Mouse (Mus musculus): ENCODE measurements around the gene Camkk2. TPM values are rescaled to one million over a fixed set of nuclear protein-coding genes. Genes with fewer than 3 reads are reported as not detected.

The Camkk2 gene
- polyA plus RNA-seq, 1 experiment from 2014 or later, result 43.1 TPM

- H3K36me3 ChIP-seq, result no peaks in the 10 kb centered on the region
- peaks cover 5% of the 10 kb centered on the region for H3K4me1 ChIP-seq
- H3K4me3 ChIP-seq, result peak within 1 kb of the TSS; percentile 63
- peak; percentile 84 for ATAC-seq (ENCODE audit: insufficient number of reproducible peaks, insufficient read depth, low FRiP score, low TSS enrichment)
- no peaks in the 10 kb centered on the region for H3K9me3 ChIP-seq
- peak within 1 kb of the TSS; percentile 70 for H3K4me2 ChIP-seq (replicated peaks)
- peak within 1 kb of the TSS; percentile 41; the same call in 1 of the 2 replicates for H3K27ac ChIP-seq
- 1% methylated on average over 66 of the region's 66 CpGs for WGBS
- H3K27me3 ChIP-seq, result no peaks in the 10 kb centered on the region
- peak within 1 kb of the TSS; percentile 63 for H3K9ac ChIP-seq
These were observed 71.7 kb downstream of the Camkk2 start, which contains the start of gene P2rx4 for GRCm38 (mm10) chr5:122707276-122708181. P2rx4 (plus strand) TSS chr5:122707544.

- 35% methylated on average over 5 of the region's 5 CpGs for WGBS
- Histone ChIP-seq H3K4me1 (peaks cover 5% of the 10 kb centered on the region), H3K27ac (no peak overlapping the region), H3K4me3 (peak overlapping the region; percentile 63), H3K9me3 (no peaks in the 10 kb centered on the region), H3K36me3 (no peaks in the 10 kb centered on the region), H3K9ac (peak overlapping the region; percentile 63), H3K27me3 (no peaks in the 10 kb centered on the region), H3K4me2 (replicated peaks) (peak overlapping the region; percentile 70)
- 0 out of 2 replicates have a peak, but pooled peaks have one; percentile 6 for ATAC-seq (ENCODE audit: insufficient number of reproducible peaks, insufficient read depth, low FRiP score, low TSS enrichment)
These were observed 72.3 kb downstream of the Camkk2 start for GRCm38 (mm10) chr5:122706917-122707275.

GRCm38 (mm10) chr5:122705174-122705573, 74.0 kb downstream of the Camkk2 start:
- Histone ChIP-seq H3K4me1 (peaks cover 5% of the 10 kb centered on the region), H3K27ac (no peak overlapping the region), H3K36me3 (no peaks in the 10 kb centered on the region), H3K4me3 (no peak overlapping the region), H3K27me3 (no peaks in the 10 kb centered on the region), H3K9ac (no peak overlapping the region), H3K4me2 (replicated peaks) (no peak overlapping the region), H3K9me3 (no peaks in the 10 kb centered on the region)
- WGBS, result 82% methylated on average over 3 of the region's 3 CpGs
- no peak for ATAC-seq (ENCODE audit: insufficient number of reproducible peaks, insufficient read depth, low FRiP score, low TSS enrichment)

GRCm38 (mm10) chr5:122704571-122704970, 74.6 kb downstream of the Camkk2 start:
- Histone ChIP-seq H3K27me3 (no peaks in the 10 kb centered on the region), H3K4me2 (replicated peaks) (no peak overlapping the region), H3K36me3 (no peaks in the 10 kb centered on the region), H3K9ac (no peak overlapping the region), H3K9me3 (no peaks in the 10 kb centered on the region), H3K27ac (no peak overlapping the region), H3K4me3 (no peak overlapping the region), H3K4me1 (peaks cover 5% of the 10 kb centered on the region)
- WGBS, result 90% methylated on average over 4 of the region's 4 CpGs
- no peak for ATAC-seq (ENCODE audit: insufficient number of reproducible peaks, insufficient read depth, low FRiP score, low TSS enrichment)

- WGBS, result 85% methylated on average over 2 of the region's 2 CpGs
- ATAC-seq (ENCODE audit: insufficient number of reproducible peaks, insufficient read depth, low FRiP score, low TSS enrichment), result no peak
- no peaks in the 10 kb centered on the region for H3K36me3 ChIP-seq
These were observed 75.6 kb downstream of the Camkk2 start for GRCm38 (mm10) chr5:122703574-122703973.

GRCm38 (mm10) chr5:122702156-122702555, 77.1 kb downstream of the Camkk2 start:
- no peak overlapping the region for H3K9ac ChIP-seq
- H3K4me2 ChIP-seq (replicated peaks), result no peak overlapping the region
- no peaks in the 10 kb centered on the region for H3K9me3 ChIP-seq
- no peaks in the 10 kb centered on the region for H3K36me3 ChIP-seq
- H3K4me1 ChIP-seq, result peaks cover 5% of the 10 kb centered on the region
- ATAC-seq (ENCODE audit: insufficient number of reproducible peaks, insufficient read depth, low FRiP score, low TSS enrichment), result no peak
- no peak overlapping the region for H3K4me3 ChIP-seq
- H3K27me3 ChIP-seq, result no peaks in the 10 kb centered on the region
- no peak overlapping the region for H3K27ac ChIP-seq
- WGBS, result 78% methylated on average over 6 of the region's 6 CpGs

More at GRCm38 (mm10) chr5:122703574-122703973, 75.6 kb downstream of the Camkk2 start:
- H3K4me3 ChIP-seq, result no peak overlapping the region
- no peak overlapping the region for H3K27ac ChIP-seq
- no peak overlapping the region for H3K4me2 ChIP-seq (replicated peaks)
- peaks cover 5% of the 10 kb centered on the region for H3K4me1 ChIP-seq
- no peaks in the 10 kb centered on the region for H3K27me3 ChIP-seq
- H3K9ac ChIP-seq, result no peak overlapping the region
- no peaks in the 10 kb centered on the region for H3K9me3 ChIP-seq

- no peaks in the 10 kb centered on the region for H3K27me3 ChIP-seq
- no peak for ATAC-seq (ENCODE audit: insufficient number of reproducible peaks, insufficient read depth, low FRiP score, low TSS enrichment)
- WGBS, result 48% methylated on average over 5 of the region's 5 CpGs
- H3K36me3 ChIP-seq, result no peaks in the 10 kb centered on the region
- H3K4me3 ChIP-seq, result no peak overlapping the region
- no peaks in the 10 kb centered on the region for H3K4me1 ChIP-seq
- no peak overlapping the region for H3K27ac ChIP-seq
- no peak overlapping the region for H3K4me2 ChIP-seq (replicated peaks)
- no peaks in the 10 kb centered on the region for H3K9me3 ChIP-seq
- H3K9ac ChIP-seq, result no peak overlapping the region
These were observed 78.4 kb downstream of the Camkk2 start for GRCm38 (mm10) chr5:122700837-122701212.

GRCm38 (mm10) chr5:122700109-122700836, 78.9 kb downstream of the Camkk2 start:
- no peak overlapping the region for H3K9ac ChIP-seq
- no peak overlapping the region for H3K4me3 ChIP-seq
- no peak for ATAC-seq (ENCODE audit: insufficient number of reproducible peaks, insufficient read depth, low FRiP score, low TSS enrichment)
- H3K27ac ChIP-seq, result no peak overlapping the region
- WGBS, result 80% methylated on average over 12 of the region's 12 CpGs
- no peaks in the 10 kb centered on the region for H3K27me3 ChIP-seq
- no peak overlapping the region for H3K4me2 ChIP-seq (replicated peaks)
- no peaks in the 10 kb centered on the region for H3K9me3 ChIP-seq
- H3K4me1 ChIP-seq, result no peaks in the 10 kb centered on the region
- H3K36me3 ChIP-seq, result no peaks in the 10 kb centered on the region

GRCm38 (mm10) chr5:122698701-122699060, 80.5 kb downstream of the Camkk2 start:
- no peak overlapping the region for H3K4me2 ChIP-seq (replicated peaks)
- H3K27me3 ChIP-seq, result no peaks in the 10 kb centered on the region
- H3K9ac ChIP-seq, result no peak overlapping the region
- no peak overlapping the region for H3K4me3 ChIP-seq
- no peak overlapping the region for H3K27ac ChIP-seq
- H3K4me1 ChIP-seq, result no peaks in the 10 kb centered on the region
- 73% methylated on average over 9 of the region's 9 CpGs for WGBS
- no peaks in the 10 kb centered on the region for H3K36me3 ChIP-seq
- no peak for ATAC-seq (ENCODE audit: insufficient number of reproducible peaks, insufficient read depth, low FRiP score, low TSS enrichment)
- H3K9me3 ChIP-seq, result no peaks in the 10 kb centered on the region

GRCm38 (mm10) chr5:122698041-122698700, 81.0 kb downstream of the Camkk2 start:
- no peaks in the 10 kb centered on the region for H3K4me1 ChIP-seq
- no peak for ATAC-seq (ENCODE audit: insufficient number of reproducible peaks, insufficient read depth, low FRiP score, low TSS enrichment)
- H3K4me2 ChIP-seq (replicated peaks), result no peak overlapping the region
- H3K27ac ChIP-seq, result no peak overlapping the region
- no peaks in the 10 kb centered on the region for H3K27me3 ChIP-seq
- 90% methylated on average over 10 of the region's 10 CpGs for WGBS
- H3K36me3 ChIP-seq, result no peaks in the 10 kb centered on the region
- no peak overlapping the region for H3K9ac ChIP-seq
- H3K4me3 ChIP-seq, result no peak overlapping the region
- H3K9me3 ChIP-seq, result no peaks in the 10 kb centered on the region

- WGBS, result 82% methylated on average over 8 of the region's 8 CpGs
- H3K4me2 ChIP-seq (replicated peaks), result no peak overlapping the region
- no peak for ATAC-seq (ENCODE audit: insufficient number of reproducible peaks, insufficient read depth, low FRiP score, low TSS enrichment)
- H3K36me3 ChIP-seq, result no peaks in the 10 kb centered on the region
- no peaks in the 10 kb centered on the region for H3K9me3 ChIP-seq
- H3K27me3 ChIP-seq, result no peaks in the 10 kb centered on the region
- H3K4me1 ChIP-seq, result no peaks in the 10 kb centered on the region
- no peak overlapping the region for H3K4me3 ChIP-seq
- H3K27ac ChIP-seq, result no peak overlapping the region
- H3K9ac ChIP-seq, result no peak overlapping the region
These were observed 83.7 kb downstream of the Camkk2 start for GRCm38 (mm10) chr5:122695516-122695915.
